Mouse (Mus musculus): ENCODE data around the gene Sfxn3.

GRCm38 (mm10) chr19:45045651-45046050 is 1.7 kb upstream of the Sfxn3 start, which contains the start of gene Pdzd7:
- no peak for TF ChIP-seq CTCF (IDR thresholded peaks at IDR 0.05; ENCODE audit: control insufficient read depth, insufficient read depth, insufficient replicate concordance, low read depth, low read length)
- no peak for TF ChIP-seq POLR2A (IDR thresholded peaks at IDR 0.05; ENCODE audit: control insufficient read depth, low read depth, low read length)

All from testis, adult 2 months (tissue).